Mouse (Mus musculus): Measurements from ENCODE around the gene Map4k5.

- no peak for TF ChIP-seq POLR2A (IDR thresholded peaks at IDR 0.05; ENCODE audit: insufficient read depth, low read depth, low read length)
- no peak for TF ChIP-seq CTCF (IDR thresholded peaks at IDR 0.05; ENCODE audit: insufficient read depth, low read depth, low read length)
These were observed 18.9 kb upstream of the Map4k5 start for GRCm38 (mm10) chr12:69911906-69912305.
